Mouse (Mus musculus) lung, postnatal 0 days (tissue): ENCODE data around the gene Slc44a5.

Experiments used
- CTCF ChIP-seq: IDR thresholded peaks from 2 replicates; pipeline ENCODE4 v1.5.1; 2016; ENCODE audit warnings: antibody characterized with exemption, mild to moderate bottlenecking
- EP300 ChIP-seq: IDR thresholded peaks from 2 replicates; pipeline ENCODE4 v1.6.1; 2016; ENCODE audit warnings: antibody characterized with exemption, mild to moderate bottlenecking, control low read depth

- TF ChIP-seq EP300 (no peak), CTCF (no peak)
Measured at GRCm38 (mm10) chr3:153960884-153961283, 12.4 kb upstream of the Slc44a5 start.
